Mouse (Mus musculus): ENCODE measurements around the gene Fam117b. TPM values are rescaled to one million over a fixed set of nuclear protein-coding genes. Genes with fewer than 3 reads are reported as not detected.

The Fam117b gene
- polyA plus RNA-seq, 1 experiment from 2014 or later = 14.6 TPM

- Histone ChIP-seq H3K36me3 (replicated peaks; ENCODE audit: control insufficient read depth, insufficient read depth, low read depth, low read length) (no peaks in the 10 kb centered on the region), H3K9ac (replicated peaks; ENCODE audit: low read length) (no peak overlapping the region), H3K4me2 (ENCODE audit: low read depth, low read length) (no peak overlapping the region), H3K27ac (replicated peaks; ENCODE audit: low read depth, low read length) (no peak overlapping the region), H3K4me1 (ENCODE audit: control insufficient read depth, insufficient read depth, low read length) (no peaks in the 10 kb centered on the region), H3K27me3 (ENCODE audit: control insufficient read depth, insufficient read depth, low read length) (no peaks in the 10 kb centered on the region), H3K9me3 (replicated peaks; ENCODE audit: control insufficient read depth, low read length) (no peaks in the 10 kb centered on the region), H3K4me3 (ENCODE audit: low read depth, low read length) (no peak overlapping the region)
- no peak for ATAC-seq (replicated peaks; ENCODE audit: insufficient number of reproducible peaks, low FRiP score, low TSS enrichment, low read depth)
- DNase-seq (ENCODE audit: low spot score) = no peak
These were observed 18.1 kb downstream of the Fam117b start for GRCm38 (mm10) chr1:59930926-59931325.

GRCm38 (mm10) chr1:59932991-59933390 lies 20.2 kb downstream of the Fam117b start:
- Histone ChIP-seq H3K9ac (replicated peaks; ENCODE audit: low read length) (no peak overlapping the region), H3K27me3 (ENCODE audit: control insufficient read depth, insufficient read depth, low read length) (no peaks in the 10 kb centered on the region), H3K36me3 (replicated peaks; ENCODE audit: control insufficient read depth, insufficient read depth, low read depth, low read length) (no peaks in the 10 kb centered on the region), H3K4me1 (ENCODE audit: control insufficient read depth, insufficient read depth, low read length) (no peaks in the 10 kb centered on the region), H3K4me2 (ENCODE audit: low read depth, low read length) (no peak overlapping the region), H3K4me3 (ENCODE audit: low read depth, low read length) (no peak overlapping the region), H3K27ac (replicated peaks; ENCODE audit: low read depth, low read length) (no peak overlapping the region), H3K9me3 (replicated peaks; ENCODE audit: control insufficient read depth, low read length) (no peaks in the 10 kb centered on the region)
- no peak for DNase-seq (ENCODE audit: low spot score)
- ATAC-seq (replicated peaks; ENCODE audit: insufficient number of reproducible peaks, low FRiP score, low TSS enrichment, low read depth) = no peak
- WGBS = 91% methylated on average over 2 of the region's 2 CpGs

- H3K4me1 ChIP-seq (ENCODE audit: control insufficient read depth, insufficient read depth, low read length) = no peaks in the 10 kb centered on the region
- WGBS = 87% methylated on average over 1 of the region's 1 CpGs
- no peak for DNase-seq (ENCODE audit: low spot score)
These were observed 28.3 kb downstream of the Fam117b start for GRCm38 (mm10) chr1:59941063-59941462.

DNA sequence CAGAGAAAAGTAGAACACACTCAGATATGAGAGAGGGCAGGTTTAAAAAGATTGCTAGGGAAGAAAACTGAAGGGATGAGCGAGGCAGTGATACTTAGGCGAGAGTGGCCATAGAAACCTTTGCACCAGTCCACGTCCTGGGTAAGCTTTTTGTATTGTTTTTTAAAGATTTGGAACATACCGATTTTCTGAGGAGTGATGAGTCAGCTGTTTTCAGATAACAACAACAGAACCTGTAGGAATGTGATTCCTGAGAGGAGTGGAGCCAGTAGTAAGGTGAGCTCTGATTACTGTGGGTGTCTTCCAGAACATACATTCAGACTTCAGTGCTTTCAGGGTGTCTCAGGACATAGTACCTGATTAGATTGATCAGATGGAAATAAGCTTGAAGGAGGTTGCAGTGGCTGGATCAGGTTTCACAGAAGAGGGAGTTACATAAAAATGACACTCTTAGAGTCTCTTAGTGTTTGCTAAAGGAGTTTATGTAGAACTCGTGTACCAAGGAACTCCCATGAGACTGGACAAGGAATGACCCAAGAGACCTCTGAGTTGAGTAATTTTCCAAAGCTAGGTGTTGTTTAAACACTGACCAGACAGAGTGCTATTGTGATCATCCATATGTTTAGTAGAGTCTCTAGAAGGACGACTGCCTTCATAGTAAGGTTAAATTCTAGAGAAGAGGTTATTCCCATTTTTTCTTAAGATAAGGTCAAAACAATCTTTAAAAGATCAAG lies 29.4 kb downstream of the Fam117b start:
- 70% methylated on average over 6 of the region's 6 CpGs for WGBS

More at GRCm38 (mm10) chr1:59941063-59941462, 28.3 kb downstream of the Fam117b start:
- Histone ChIP-seq H3K4me2 (ENCODE audit: low read depth, low read length) (no peak overlapping the region), H3K9ac (replicated peaks; ENCODE audit: low read length) (no peak overlapping the region), H3K36me3 (replicated peaks; ENCODE audit: control insufficient read depth, insufficient read depth, low read depth, low read length) (no peaks in the 10 kb centered on the region), H3K9me3 (replicated peaks; ENCODE audit: control insufficient read depth, low read length) (no peaks in the 10 kb centered on the region), H3K4me3 (ENCODE audit: low read depth, low read length) (no peak overlapping the region), H3K27ac (replicated peaks; ENCODE audit: low read depth, low read length) (no peak overlapping the region), H3K27me3 (ENCODE audit: control insufficient read depth, insufficient read depth, low read length) (no peaks in the 10 kb centered on the region)
- ATAC-seq (replicated peaks; ENCODE audit: insufficient number of reproducible peaks, low FRiP score, low TSS enrichment, low read depth) = no peak

GRCm38 (mm10) chr1:59943825-59944224 lies 31.0 kb downstream of the Fam117b start:
- Histone ChIP-seq H3K27ac (replicated peaks; ENCODE audit: low read depth, low read length) (no peak overlapping the region), H3K4me2 (ENCODE audit: low read depth, low read length) (no peak overlapping the region), H3K4me3 (ENCODE audit: low read depth, low read length) (no peak overlapping the region), H3K27me3 (ENCODE audit: control insufficient read depth, insufficient read depth, low read length) (no peaks in the 10 kb centered on the region), H3K9me3 (replicated peaks; ENCODE audit: control insufficient read depth, low read length) (no peaks in the 10 kb centered on the region), H3K4me1 (ENCODE audit: control insufficient read depth, insufficient read depth, low read length) (no peaks in the 10 kb centered on the region), H3K36me3 (replicated peaks; ENCODE audit: control insufficient read depth, insufficient read depth, low read depth, low read length) (no peaks in the 10 kb centered on the region), H3K9ac (replicated peaks; ENCODE audit: low read length) (no peak overlapping the region)
- ATAC-seq (replicated peaks; ENCODE audit: insufficient number of reproducible peaks, low FRiP score, low TSS enrichment, low read depth) (no peak), DNase-seq (ENCODE audit: low spot score) (no peak)
- 38% methylated on average over 5 of the region's 5 CpGs for WGBS

More for the DNA sequence above, 29.4 kb downstream of the Fam117b start:
- Histone ChIP-seq H3K27ac (replicated peaks; ENCODE audit: low read depth, low read length) (no peak overlapping the region), H3K27me3 (ENCODE audit: control insufficient read depth, insufficient read depth, low read length) (no peaks in the 10 kb centered on the region), H3K9ac (replicated peaks; ENCODE audit: low read length) (no peak overlapping the region), H3K4me3 (ENCODE audit: low read depth, low read length) (no peak overlapping the region), H3K4me2 (ENCODE audit: low read depth, low read length) (no peak overlapping the region), H3K4me1 (ENCODE audit: control insufficient read depth, insufficient read depth, low read length) (no peaks in the 10 kb centered on the region), H3K36me3 (replicated peaks; ENCODE audit: control insufficient read depth, insufficient read depth, low read depth, low read length) (no peaks in the 10 kb centered on the region), H3K9me3 (replicated peaks; ENCODE audit: control insufficient read depth, low read length) (no peaks in the 10 kb centered on the region)
- ATAC-seq (replicated peaks; ENCODE audit: insufficient number of reproducible peaks, low FRiP score, low TSS enrichment, low read depth) (no peak), DNase-seq (ENCODE audit: low spot score) (no peak)

DNA sequence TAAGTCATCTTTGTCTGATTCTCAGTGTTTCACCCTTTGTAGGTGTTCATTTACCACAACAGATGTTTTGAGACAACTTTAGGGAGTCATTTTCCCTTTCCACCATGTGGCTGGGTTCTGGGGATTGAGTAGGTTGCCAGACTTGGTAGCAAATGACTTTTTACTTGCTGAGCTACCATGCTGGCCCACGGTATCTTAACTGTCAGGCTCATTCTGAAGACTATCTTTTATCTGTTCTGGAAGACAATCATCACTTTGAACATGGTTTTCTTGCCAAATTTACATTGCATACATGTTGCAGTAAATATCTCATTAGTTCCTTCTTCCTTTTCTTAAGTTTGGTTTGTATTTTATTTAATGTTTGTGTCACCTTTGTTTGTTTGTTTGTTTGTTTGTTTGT lies 33.2 kb downstream of the Fam117b start:
- no peaks in the 10 kb centered on the region for H3K4me1 ChIP-seq (ENCODE audit: control insufficient read depth, insufficient read depth, low read length)
- ATAC-seq (replicated peaks; ENCODE audit: insufficient number of reproducible peaks, low FRiP score, low TSS enrichment, low read depth) (no peak), DNase-seq (ENCODE audit: low spot score) (no peak)
- 88% methylated on average over 1 of the region's 1 CpGs for WGBS
- no peak overlapping the region for H3K27ac ChIP-seq (replicated peaks; ENCODE audit: low read depth, low read length)
- H3K27me3 ChIP-seq (ENCODE audit: control insufficient read depth, insufficient read depth, low read length) = no peaks in the 10 kb centered on the region
- H3K9me3 ChIP-seq (replicated peaks; ENCODE audit: control insufficient read depth, low read length) = no peaks in the 10 kb centered on the region
- no peak overlapping the region for H3K4me3 ChIP-seq (ENCODE audit: low read depth, low read length)
- H3K36me3 ChIP-seq (replicated peaks; ENCODE audit: control insufficient read depth, insufficient read depth, low read depth, low read length) = no peaks in the 10 kb centered on the region; the same call in 1 of the 2 replicates
- H3K9ac ChIP-seq (replicated peaks; ENCODE audit: low read length) = no peak overlapping the region
- H3K4me2 ChIP-seq (ENCODE audit: low read depth, low read length) = no peak overlapping the region

GRCm38 (mm10) chr1:59947509-59947908 lies 34.7 kb downstream of the Fam117b start:
- DNase-seq (ENCODE audit: low spot score) (no peak), ATAC-seq (replicated peaks; ENCODE audit: insufficient number of reproducible peaks, low FRiP score, low TSS enrichment, low read depth) (no peak)
- Histone ChIP-seq H3K4me3 (ENCODE audit: low read depth, low read length) (no peak overlapping the region), H3K9ac (replicated peaks; ENCODE audit: low read length) (no peak overlapping the region), H3K27me3 (ENCODE audit: control insufficient read depth, insufficient read depth, low read length) (no peaks in the 10 kb centered on the region), H3K27ac (replicated peaks; ENCODE audit: low read depth, low read length) (no peak overlapping the region), H3K9me3 (replicated peaks; ENCODE audit: control insufficient read depth, low read length) (no peaks in the 10 kb centered on the region), H3K36me3 (replicated peaks; ENCODE audit: control insufficient read depth, insufficient read depth, low read depth, low read length) (no peaks in the 10 kb centered on the region; the same call in 1 of the 2 replicates), H3K4me2 (ENCODE audit: low read depth, low read length) (no peak overlapping the region), H3K4me1 (ENCODE audit: control insufficient read depth, insufficient read depth, low read length) (no peaks in the 10 kb centered on the region)
- WGBS = 98% methylated on average over 4 of the region's 4 CpGs

GRCm38 (mm10) chr1:59957206-59957605 lies 44.4 kb downstream of the Fam117b start:
- 83% methylated on average over 3 of the region's 3 CpGs for WGBS
- Histone ChIP-seq H3K27ac (replicated peaks; ENCODE audit: low read depth, low read length) (no peak overlapping the region), H3K9ac (replicated peaks; ENCODE audit: low read length) (no peak overlapping the region), H3K9me3 (replicated peaks; ENCODE audit: control insufficient read depth, low read length) (no peaks in the 10 kb centered on the region), H3K4me2 (ENCODE audit: low read depth, low read length) (no peak overlapping the region), H3K27me3 (ENCODE audit: control insufficient read depth, insufficient read depth, low read length) (no peaks in the 10 kb centered on the region), H3K36me3 (replicated peaks; ENCODE audit: control insufficient read depth, insufficient read depth, low read depth, low read length) (no peaks in the 10 kb centered on the region), H3K4me3 (ENCODE audit: low read depth, low read length) (no peak overlapping the region), H3K4me1 (ENCODE audit: control insufficient read depth, insufficient read depth, low read length) (no peaks in the 10 kb centered on the region)
- DNase-seq (ENCODE audit: low spot score) = no peak
- ATAC-seq (replicated peaks; ENCODE audit: insufficient number of reproducible peaks, low FRiP score, low TSS enrichment, low read depth) = no peak

Data from embryonic facial prominence, embryonic 11.5 days (tissue).